Mouse (Mus musculus): ENCODE data around the gene Clp1. TPM values are rescaled to one million over a fixed set of nuclear protein-coding genes. Genes with fewer than 3 reads are reported as not detected.
A peak's percentile ranks its signal among the peaks of the same experiment; 100 is the strongest.

Clp1 gene
- total RNA-seq (2021) = 10 to 100 TPM in 1 of 2 experiments, 1 to 10 TPM in 1; 6.6 to 10.5 TPM

- intact Hi-C loops (cut with DNase I) = loop anchor here (1.0 kb wide), 1 partner anchor 12 kb away; the partner anchor contains the start of gene Zdhhc5
- DNase-seq (ENCODE audit: low spot score in 2 of 2) = peak; percentile 96 to 97
Measured at GRCm38 (mm10) chr2:84727172-84727858, at the start of gene Clp1. TSS of gene Clp1 (minus strand) at chr2:84727350.

- DNase-seq (ENCODE audit: low spot score in 2 of 2) = no peak
- intact Hi-C loops (cut with DNase I) = no loop called here
Measured at GRCm38 (mm10) chr2:84775665-84776064, 48.5 kb upstream of the Clp1 start.

GRCm38 (mm10) chr2:84775241-84775640, 48.1 kb upstream of the Clp1 start, which contains the start of gene Serping1:
TSS of gene Serping1 (minus strand) at chr2:84775444.
- intact Hi-C loops (cut with DNase I) = no loop called here
- no peak for DNase-seq (ENCODE audit: low spot score in 2 of 2)

GRCm38 (mm10) chr2:84774751-84775150, 47.6 kb upstream of the Clp1 start:
- intact Hi-C loops (cut with DNase I) = no loop called here
- peak in 1 of 2 experiments; percentile 10 for DNase-seq (ENCODE audit: low spot score in 2 of 2)

GRCm38 (mm10) chr2:84773195-84773594, 46.0 kb upstream of the Clp1 start:
- intact Hi-C loops (cut with DNase I) = no loop called here
- no peak for DNase-seq (ENCODE audit: low spot score in 2 of 2)

GRCm38 (mm10) chr2:84772454-84772853, 45.3 kb upstream of the Clp1 start:
- no peak for DNase-seq (ENCODE audit: low spot score in 2 of 2)

GRCm38 (mm10) chr2:84770501-84770900, 43.4 kb upstream of the Clp1 start:
- DNase-seq (ENCODE audit: low spot score in 2 of 2) = no peak
- intact Hi-C loops (cut with DNase I) = no loop called here

More at GRCm38 (mm10) chr2:84772454-84772853, 45.3 kb upstream of the Clp1 start:
- intact Hi-C loops (cut with DNase I) = no loop called here

- DNase-seq (ENCODE audit: low spot score in 2 of 2) = no peak
- intact Hi-C loops (cut with DNase I) = no loop called here
Measured at GRCm38 (mm10) chr2:84762818-84763217, 35.7 kb upstream of the Clp1 start.

- no peak for DNase-seq (ENCODE audit: low spot score in 2 of 2)
- intact Hi-C loops (cut with DNase I) = no loop called here
Measured at GRCm38 (mm10) chr2:84762295-84762694, 35.1 kb upstream of the Clp1 start.

- intact Hi-C loops (cut with DNase I) = no loop called here
- DNase-seq (ENCODE audit: low spot score in 2 of 2) = no peak
Measured at GRCm38 (mm10) chr2:84761840-84762239, 34.7 kb upstream of the Clp1 start.

GRCm38 (mm10) chr2:84761309-84761708, 34.2 kb upstream of the Clp1 start:
- intact Hi-C loops (cut with DNase I) = no loop called here

GRCm38 (mm10) chr2:84760777-84761176, 33.6 kb upstream of the Clp1 start:
- intact Hi-C loops (cut with DNase I) = no loop called here
- DNase-seq (ENCODE audit: low spot score in 2 of 2) = no peak

More at GRCm38 (mm10) chr2:84761309-84761708, 34.2 kb upstream of the Clp1 start:
- DNase-seq (ENCODE audit: low spot score in 2 of 2) = no peak

- intact Hi-C loops (cut with DNase I) = no loop called here
- no peak for DNase-seq (ENCODE audit: low spot score in 2 of 2)
Measured at GRCm38 (mm10) chr2:84758542-84759127, 31.5 kb upstream of the Clp1 start.

GRCm38 (mm10) chr2:84757026-84757682, 30.0 kb upstream of the Clp1 start:
- intact Hi-C loops (cut with DNase I) = no loop called here
- no peak for DNase-seq (ENCODE audit: low spot score in 2 of 2)

- intact Hi-C loops (cut with DNase I) = no loop called here
- no peak for DNase-seq (ENCODE audit: low spot score in 2 of 2)
Measured at GRCm38 (mm10) chr2:84756245-84756644, 29.1 kb upstream of the Clp1 start.

GRCm38 (mm10) chr2:84750115-84750514, 23.0 kb upstream of the Clp1 start:
- no peak for DNase-seq (ENCODE audit: low spot score in 2 of 2)
- intact Hi-C loops (cut with DNase I) = no loop called here

- DNase-seq (ENCODE audit: low spot score in 2 of 2) = no peak
- intact Hi-C loops (cut with DNase I) = loop anchor here (5.0 kb wide), 1 partner anchor 53 kb away; the partner anchor contains the start of gene Ube2l6
Measured at GRCm38 (mm10) chr2:84744126-84744525, 17.0 kb upstream of the Clp1 start.

- DNase-seq (ENCODE audit: low spot score in 2 of 2) = peak; percentile 47 to 53
- intact Hi-C loops (cut with DNase I) = loop anchor here (5.0 kb wide), 1 partner anchor 54 kb away; the partner anchor contains the start of gene Ube2l6
Measured at GRCm38 (mm10) chr2:84743561-84743960, 16.4 kb upstream of the Clp1 start, which contains the start of gene Gm19426. TSS of gene Gm19426 (minus strand) at chr2:84743655.

- intact Hi-C loops (cut with DNase I) = loop anchor here (5.0 kb wide), 1 partner anchor 55 kb away; the partner anchor contains the start of gene Ube2l6
- DNase-seq (ENCODE audit: low spot score in 2 of 2) = peak in 1 of 2 experiments; percentile 10
Measured at GRCm38 (mm10) chr2:84742451-84743283, 15.5 kb upstream of the Clp1 start.

Data from left cerebral cortex, postnatal 36 days (tissue).